Mouse (Mus musculus) gastrocnemius, postnatal 10 days (tissue): ENCODE measurements around the gene Capn15. TPM values are rescaled to one million over a fixed set of nuclear protein-coding genes. Genes with fewer than 3 reads are reported as not detected.

ENCODE experiments used
- DNase-seq: peaks from one replicate; pipeline ENCODE4 v3.0.0; 2021; ENCODE audit warnings: mixed read lengths
- total RNA-seq, 2 experiments: library from RNA; stranded (reverse); gene quantifications; 2 replicates each; pipeline ENCODE4 v1.2.3; 2021

Gene Capn15
- total RNA-seq, 2 experiments from 2014 or later = 6.7 to 8.6 TPM

DNA sequence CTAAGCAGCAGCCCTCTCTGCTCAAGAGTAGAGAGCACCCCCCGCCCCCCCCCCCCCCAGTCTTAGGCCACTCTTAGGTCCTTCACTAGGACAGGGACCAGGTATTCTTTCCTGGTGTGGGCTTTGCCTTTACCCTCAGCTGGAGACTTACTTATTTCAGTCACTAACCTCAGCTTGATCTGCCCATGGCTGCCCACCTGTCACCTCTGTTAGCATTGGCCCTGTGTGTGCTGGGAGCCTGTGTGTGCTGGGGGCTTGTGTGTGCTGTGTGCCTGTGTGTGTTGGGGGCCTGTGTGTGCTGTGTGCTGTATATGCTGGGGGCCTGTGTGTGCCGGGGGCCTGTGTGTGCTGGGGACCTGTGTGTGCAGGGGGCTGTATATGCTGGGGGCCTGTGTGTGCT, 30.9 kb downstream of the Capn15 start:
- DNase-seq = no peak

DNA sequence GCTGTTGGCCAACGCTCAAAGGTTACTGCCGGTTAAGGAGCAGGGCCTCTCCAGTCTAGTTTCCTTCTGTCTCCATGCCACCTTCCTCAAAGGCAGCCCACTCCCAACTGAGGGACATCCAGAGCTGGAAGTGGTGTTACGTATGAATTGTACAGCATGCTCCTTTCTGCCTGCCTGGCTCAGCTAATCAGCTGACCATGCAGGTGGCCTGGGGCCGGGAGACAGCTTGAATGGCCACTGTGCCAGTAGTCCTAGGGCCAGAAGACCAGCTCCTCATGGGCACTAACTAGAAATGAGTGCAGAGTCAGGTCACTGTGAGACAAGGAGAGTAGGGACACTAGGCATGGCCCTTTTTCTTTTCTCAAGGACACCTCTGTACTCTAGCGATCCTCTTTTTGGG, 32.4 kb downstream of the Capn15 start:
- DNase-seq = no peak

- DNase-seq = no peak
Measured at GRCm38 (mm10) chr17:25951803-25952623, 33.6 kb downstream of the Capn15 start, which contains the start of gene A930017K11Rik. TSS of gene A930017K11Rik (minus strand) at chr17:25952565.

GRCm38 (mm10) chr17:25951225-25951802, 34.3 kb downstream of the Capn15 start:
- no peak for DNase-seq

- no peak for DNase-seq
Measured at GRCm38 (mm10) chr17:25950706-25951105, 34.9 kb downstream of the Capn15 start.

- DNase-seq = no peak
Measured at GRCm38 (mm10) chr17:25949981-25950380, 35.6 kb downstream of the Capn15 start.

DNA sequence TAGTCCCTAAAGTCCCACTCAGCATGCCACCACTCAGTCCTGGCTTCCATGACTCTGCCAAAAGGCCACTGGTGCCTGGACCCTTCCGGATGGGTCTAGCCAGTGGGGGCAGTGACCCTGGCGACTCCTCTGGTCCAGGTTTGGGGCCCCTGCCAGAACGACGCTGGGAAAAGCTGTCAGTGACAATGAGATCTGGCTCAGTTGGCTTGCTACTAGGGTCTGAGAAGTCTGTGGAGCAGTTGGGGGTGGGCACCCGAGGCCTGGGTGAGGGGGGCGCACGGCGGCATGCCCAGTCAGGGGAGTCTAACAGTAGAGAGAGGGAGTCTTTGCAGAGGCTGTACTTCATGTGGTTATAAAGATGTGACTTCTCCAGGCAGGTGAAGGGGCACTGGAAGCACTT, 37.5 kb downstream of the Capn15 start:
- DNase-seq = no peak

DNA sequence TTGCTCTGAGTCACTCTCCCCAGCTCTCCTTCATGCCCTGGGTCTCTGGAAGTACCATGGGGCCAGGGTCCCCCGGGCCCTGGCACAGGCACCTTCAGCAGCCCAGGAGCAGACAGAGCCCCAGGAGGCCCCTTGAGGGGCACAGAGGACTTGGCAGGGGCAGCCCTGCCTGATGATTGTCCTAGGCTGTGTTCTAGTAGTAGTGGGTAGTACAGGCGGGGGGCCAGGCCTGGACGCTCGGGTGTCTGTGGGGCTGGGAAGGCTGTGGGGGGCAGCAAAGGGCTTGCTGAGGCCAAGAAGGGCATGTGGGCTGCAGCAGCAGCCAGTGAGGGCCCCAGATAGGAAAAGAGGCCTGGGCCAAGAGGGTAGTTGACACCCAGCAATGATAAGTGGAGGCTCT, 38.0 kb downstream of the Capn15 start:
- DNase-seq = no peak

- DNase-seq = no peak
Measured at GRCm38 (mm10) chr17:25946891-25947290, 38.7 kb downstream of the Capn15 start.

DNA sequence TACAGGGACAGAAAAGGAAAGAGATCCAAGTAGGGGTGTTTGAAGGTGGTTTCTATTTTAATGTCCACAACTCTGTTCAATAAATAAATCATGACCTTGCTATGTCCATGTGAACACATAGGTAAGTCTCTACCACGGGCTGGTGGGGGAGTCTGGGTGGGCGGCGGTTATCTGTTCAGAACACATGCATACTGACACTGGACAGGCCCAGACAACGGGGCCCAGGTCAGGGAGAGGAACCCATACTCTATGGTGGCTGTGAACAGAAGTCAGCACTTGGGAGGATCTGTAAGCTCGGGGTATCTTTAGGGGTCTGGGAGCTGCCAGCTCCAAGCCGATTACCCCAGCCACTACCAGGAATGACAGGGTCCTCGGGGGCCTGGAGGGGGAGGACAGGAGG, 39.2 kb downstream of the Capn15 start:
- DNase-seq = no peak

- peak; percentile 48 for DNase-seq
Measured at GRCm38 (mm10) chr17:25945517-25946155, 40.0 kb downstream of the Capn15 start.

DNA sequence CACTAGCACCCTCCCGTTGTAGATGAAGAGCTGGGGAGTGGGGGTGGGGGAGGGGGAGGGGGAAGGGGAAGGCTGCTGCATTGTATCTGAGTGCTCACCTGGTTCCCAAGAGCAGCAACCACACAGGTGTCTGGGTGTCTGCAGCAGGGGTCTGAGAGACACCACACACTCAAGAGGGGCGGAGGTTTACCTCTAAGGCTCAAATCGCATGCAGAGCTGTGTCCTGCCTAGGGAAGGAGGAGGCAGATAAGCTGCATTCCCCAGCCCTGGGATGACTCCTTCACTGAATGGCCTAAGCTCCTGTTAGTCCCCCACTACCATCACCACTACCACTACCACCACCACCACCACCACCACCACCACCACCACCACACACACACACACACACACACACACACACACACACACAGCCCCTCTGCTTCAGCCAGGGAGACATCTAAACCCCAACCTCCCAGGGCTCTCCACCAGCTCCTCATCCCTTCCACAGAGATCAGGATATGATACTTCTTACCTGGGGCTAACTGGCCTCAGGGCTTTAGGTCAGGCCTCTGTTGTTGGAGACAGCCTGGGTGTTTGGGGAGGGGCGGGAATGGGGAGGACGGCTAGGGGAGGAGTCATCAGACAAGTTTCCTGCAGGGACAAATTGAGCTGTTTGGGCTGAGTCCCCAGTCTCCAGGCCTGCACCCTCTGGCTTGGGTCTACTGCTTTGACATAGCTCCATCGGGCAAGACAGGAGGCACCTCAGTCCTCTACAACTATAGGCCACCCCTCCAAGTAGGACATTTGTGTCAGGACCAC, 41.0 kb downstream of the Capn15 start, which contains the start of the genes Pigq and Nhlrc4:
Gene Pigq, minus strand, starts transcription at position 571 of the 798 bp plus-strand sequence.
Gene Nhlrc4, minus strand, starts transcription at position 596 of the 798 bp plus-strand sequence.
- no peak for DNase-seq

DNA sequence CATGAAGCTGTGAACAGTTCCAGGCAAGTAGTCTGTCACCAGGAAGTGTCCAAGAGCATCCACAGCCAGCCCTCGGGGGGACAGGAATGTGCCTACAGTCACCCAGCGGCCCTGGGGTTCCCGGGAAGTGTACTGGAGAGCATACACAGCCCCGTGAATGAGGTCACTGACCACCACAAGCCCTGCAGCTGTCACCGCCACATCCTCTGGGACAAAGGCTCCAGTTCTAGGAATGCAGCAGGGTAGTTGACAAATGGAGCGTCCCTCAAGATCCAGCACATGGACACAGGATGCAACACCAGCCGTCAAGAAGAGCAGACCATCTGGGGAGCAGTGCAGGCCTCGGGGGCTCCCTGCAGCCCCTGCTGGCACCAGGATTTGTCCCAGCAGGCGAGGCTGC, 41.8 kb downstream of the Capn15 start:
- no peak for DNase-seq

DNA sequence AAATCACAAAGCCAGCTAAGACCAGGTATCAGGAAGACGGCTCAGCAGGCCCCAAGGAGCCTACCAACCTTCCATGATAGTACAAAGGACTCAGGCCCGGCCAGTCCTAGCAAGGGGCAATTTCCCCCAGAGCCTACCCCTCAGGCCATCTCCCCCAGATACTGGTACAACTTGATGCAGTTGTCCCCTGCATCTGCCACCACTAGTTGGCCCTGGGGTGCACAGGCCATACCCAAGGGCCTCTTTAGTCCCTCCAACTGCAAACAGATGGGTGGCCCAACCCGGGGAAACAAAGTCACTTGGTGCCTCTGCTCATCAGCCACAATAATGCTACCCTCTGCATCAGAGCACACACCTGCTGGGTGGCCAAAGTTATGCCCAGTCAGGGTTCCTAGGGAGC, 42.4 kb downstream of the Capn15 start:
- DNase-seq = no peak

- no peak for DNase-seq
Measured at GRCm38 (mm10) chr17:25942597-25943151, 42.9 kb downstream of the Capn15 start.

DNA sequence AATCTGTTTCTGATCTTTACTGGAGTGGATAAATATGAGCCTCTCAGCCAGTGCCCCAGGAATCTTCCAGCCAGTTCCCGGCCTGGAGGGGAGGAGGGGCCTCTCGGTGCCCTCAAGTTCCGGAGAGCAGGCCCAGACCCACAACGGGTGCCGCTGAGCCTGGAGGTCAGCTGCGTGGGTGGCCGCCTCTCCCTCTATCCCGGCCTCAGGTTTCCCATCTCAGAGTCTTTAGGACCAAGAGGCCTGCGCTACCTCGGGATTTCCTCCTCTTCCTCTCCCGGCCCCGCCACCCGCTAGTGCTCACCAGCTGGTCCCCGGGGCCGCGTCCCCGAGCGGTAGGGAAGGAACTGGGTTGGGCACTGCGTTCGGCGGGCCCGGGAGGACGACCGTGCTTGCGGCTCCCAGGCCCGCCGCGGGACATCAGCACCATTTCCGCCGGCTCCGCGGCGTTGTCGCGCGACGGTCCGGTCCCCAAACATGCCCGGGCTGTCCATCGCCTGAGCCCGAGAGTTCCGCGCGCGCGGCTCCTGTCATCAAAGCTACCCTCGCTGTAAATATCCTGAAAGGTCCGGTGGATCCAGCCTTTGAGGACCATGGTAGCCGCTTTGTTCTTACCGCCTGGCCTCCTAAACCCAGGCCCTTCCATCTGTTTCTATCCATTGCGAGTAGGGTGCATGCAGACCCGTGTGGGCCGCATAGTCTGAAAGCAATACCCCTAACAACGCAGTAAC, 43.9 kb downstream of the Capn15 start:
- DNase-seq = peak; percentile 84

- DNase-seq = no peak
Measured at GRCm38 (mm10) chr17:25934526-25934925, 51.1 kb downstream of the Capn15 start.

DNA sequence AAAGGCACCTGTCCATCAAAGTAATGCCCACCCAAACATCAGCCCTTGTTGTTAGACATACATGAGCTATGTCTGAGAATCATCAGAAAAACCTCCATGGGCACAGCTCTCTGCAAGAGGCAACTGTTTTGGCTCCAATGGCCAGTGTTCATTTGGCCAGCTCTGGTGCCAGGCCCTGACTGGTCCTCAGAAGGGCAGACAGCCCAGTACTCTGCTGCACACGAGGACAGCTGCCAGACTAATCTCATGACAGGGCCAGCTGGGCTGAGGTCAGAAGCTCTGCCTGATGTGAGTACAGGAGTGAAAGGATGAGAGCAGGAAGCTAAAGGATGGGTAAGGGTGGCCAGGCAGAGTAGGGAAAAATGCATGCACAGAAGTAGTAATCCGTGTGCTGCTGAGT, 60.2 kb downstream of the Capn15 start:
- DNase-seq = peak; percentile 64

GRCm38 (mm10) chr17:25922120-25922519, 63.5 kb downstream of the Capn15 start:
- DNase-seq = no peak

DNA sequence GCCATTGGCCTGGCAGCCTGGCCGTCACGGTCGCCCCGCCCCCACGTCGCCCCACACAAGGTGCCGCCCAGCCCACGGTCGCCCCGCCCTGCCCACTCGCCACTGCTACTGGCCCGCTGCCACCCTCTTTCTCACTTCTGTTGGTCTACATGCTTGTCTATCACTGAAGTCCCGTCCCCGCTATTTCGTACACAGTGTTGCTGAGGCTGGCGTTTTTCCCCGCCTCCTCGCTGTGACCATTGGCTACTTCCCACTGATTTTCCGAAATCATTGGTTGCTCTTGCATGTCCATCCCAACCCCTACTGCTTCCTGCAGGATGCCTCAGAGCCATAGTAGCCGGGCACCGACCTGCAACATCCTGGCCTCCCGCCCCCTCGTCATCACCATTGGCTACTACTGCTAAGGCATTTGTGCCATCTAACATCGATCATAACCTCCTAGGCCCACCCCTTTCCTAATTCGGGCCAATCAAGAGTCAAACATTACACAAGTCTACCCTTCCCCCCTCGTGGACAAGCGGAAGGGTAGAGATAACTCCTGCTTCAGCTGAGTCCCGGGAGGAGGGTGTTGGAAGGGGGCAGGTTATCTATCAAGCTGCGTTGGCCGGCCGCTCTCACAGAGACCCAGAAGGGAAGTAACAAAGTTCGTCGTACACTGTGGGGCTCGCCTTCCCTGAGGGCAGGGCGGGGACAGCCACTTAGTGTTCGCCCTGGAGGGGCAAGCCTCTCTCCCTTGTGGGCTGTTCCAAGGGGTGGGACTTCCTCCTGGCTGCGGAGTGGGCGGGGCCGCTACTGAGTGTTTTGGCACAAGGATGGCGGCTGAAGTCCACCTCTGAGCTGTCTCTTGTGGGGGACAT, 65.6 kb downstream of the Capn15 start:
- peak; percentile 100 for DNase-seq
